Mouse (Mus musculus) kidney, postnatal 10 days (tissue): ENCODE measurements at regions not wholly inside any gene's neighbourhood (a gene's known extent, or its start where the extent isn't known, plus 50 kb on each side); places are given as distances from the start of the nearest gene placed in this dataset.
"Not testable (repeated sequence)": the region's sequence is repeated elsewhere in the genome, so short reads cannot be mapped to it uniquely, and the experiment has no call there.

Experiments
- DNase-seq: peaks from one replicate; pipeline ENCODE4 v3.0.0; 2021; ENCODE audit warnings: mixed read lengths

DNA sequence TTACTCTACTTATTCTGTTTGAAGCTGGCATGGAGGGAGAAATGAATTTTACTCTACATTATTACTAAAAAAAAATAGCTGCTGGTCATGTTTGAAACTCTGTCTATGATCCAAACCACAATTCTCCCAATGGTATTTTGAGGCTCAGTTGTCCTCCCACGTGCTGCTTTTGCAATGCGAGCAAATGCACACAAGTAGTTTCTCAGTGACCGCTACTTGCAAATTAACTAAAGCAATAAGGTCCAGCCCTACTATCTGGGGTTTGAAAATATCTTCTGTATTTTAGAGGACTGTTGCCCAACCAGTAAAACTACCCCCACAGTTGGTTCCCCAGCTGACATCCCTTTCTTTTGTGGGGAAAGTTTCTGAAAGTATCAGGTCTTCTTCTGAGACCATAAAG lies 276.0 kb downstream of the Cetn3 start:
- no peak for DNase-seq

DNA sequence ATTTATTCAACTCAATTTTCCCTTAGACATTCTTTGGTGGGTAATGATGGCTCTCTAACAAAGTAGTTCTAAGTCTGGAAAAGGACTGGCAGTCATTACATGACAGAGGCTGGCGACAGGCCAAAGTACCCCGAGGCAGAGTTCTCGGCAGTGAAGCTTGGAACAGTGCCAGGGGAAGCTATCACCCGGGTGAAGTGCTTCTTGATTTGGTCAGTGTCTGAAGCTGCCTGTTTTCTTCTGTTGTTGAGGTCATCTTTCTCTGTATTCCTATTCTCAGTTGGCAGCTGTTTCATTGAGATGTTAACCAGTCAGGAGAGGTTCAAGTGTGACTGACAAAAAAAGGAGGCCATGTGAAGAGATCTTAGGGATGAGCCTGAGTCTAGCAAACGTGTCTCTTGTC lies 276.6 kb downstream of the Cetn3 start:
- DNase-seq = peak; percentile 71

DNA sequence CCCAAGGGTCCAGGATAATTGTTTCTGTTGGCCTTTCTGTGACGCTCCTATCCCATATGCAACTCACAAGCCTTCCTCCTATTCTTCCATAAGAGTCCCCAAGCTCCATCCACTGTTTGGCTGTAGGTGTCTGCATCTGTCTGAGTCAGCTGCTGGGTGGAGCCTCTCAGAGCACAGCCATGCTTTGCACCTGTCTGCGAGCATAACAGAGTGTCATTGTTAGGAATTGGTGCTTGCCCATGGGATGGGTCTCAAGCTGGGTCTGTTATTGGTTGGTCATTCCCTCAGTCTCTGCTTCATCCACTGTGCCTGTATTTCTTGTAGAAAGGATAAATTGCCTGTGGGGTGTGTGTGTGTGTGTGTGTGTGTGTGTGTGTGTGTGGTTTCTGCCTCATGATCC lies 281.0 kb downstream of the Cetn3 start:
- not testable (repeated sequence) for DNase-seq

DNA sequence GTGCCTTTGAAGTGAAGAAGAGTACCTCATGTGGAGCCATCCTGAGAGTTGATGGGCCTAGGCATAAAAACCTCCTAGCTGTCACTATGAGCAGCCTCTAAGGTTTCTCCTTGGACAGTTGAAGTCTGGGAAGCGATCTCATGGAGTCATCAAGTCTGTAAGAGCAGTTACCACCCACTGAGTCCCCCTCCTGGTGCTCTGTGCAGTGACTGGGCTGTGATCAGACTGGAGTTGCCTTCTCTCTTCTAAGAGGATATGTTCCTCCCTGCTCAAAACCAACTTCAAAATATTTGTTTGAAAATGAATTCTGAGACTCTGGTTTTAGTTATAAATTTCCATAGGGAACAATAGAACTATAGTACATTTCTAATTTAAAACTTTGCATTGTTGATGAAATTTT lies 283.3 kb downstream of the Cetn3 start:
- no peak for DNase-seq

DNA sequence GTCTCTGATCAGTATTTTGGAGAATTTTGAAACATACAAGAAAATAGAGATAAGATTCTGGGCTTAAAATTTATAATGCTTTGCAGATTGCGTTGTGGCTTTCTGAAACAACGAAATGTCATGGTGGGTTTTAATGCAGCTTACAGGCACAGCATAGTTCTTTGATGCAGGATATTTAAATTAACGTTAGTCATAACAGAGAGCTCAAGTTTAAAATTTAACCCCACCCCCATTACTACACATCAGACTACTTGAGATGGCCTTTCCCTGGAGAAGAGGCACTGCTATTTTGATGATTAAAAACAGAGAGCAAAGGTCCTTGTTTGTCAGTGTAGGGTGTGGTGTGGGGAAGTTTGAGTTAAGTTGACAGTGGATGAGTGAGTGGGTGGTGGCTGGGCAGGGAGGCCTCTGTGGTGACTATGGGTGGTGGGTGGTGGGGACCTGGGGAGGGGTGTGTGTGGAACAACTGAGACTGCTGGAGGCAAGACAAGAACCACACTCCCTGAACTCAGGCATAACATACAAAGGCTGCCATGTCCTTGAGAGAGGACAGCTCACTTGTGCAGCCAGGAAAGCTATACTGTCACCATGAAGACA lies 283.9 kb downstream of the Cetn3 start:
- DNase-seq = no peak

DNA sequence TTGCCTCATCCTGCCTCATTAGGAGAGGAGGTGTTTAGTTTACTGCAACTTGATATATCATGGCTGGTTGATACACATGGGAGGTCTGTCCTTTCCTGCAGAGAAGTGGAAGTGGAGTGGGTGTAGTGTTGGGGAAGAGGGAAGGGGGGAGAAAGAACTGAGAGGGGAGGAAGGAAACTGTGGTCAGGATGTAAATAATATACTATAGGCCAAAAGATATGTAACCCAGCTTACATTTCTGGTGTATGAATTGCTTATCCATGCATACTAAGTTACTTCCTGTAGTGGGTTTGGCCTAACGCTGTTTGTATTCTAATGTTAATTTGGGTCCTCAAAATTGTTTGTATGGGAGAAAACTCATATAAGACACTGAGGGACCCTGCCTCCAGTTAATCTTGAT lies 289.6 kb downstream of the Cetn3 start:
- no peak for DNase-seq

DNA sequence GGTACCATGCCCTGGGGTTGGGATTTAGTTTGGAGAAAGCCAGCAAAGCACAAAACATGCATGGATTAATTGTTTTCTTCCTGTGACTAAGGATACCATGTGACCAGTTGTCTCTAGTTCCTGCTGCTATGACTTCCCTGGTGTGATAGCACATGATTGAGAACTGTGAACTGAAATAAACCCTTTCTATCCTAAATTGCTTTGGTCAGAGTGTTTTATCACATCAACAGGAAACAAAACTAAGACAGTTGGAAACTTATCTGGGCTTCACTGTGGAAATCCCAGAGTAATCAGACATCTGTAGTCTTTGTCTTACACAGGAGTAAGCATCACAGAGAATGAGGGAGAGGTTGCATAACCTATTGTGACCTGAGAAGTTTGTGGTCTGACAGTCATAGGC lies 290.5 kb downstream of the Cetn3 start:
- no peak for DNase-seq

DNA sequence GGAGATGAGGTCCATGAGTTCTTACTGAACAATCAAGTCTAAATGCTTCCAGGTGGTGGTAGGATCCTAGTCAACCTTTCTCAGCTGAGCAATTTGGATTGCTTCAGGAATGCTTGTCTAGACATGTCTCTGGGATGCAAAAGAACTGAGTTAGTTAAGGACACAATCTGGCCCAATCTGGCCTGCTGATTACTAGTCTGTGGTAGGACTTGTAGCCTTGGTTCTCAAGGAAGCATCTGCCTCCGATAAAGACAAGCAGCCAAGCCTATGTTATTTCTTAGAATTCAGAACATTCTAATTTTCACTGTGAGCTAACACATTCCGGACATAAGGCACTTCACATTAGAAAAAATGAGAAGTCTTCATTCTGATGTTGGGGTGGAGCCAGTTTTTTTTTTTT lies 298.5 kb downstream of the Cetn3 start:
- DNase-seq = no peak

DNA sequence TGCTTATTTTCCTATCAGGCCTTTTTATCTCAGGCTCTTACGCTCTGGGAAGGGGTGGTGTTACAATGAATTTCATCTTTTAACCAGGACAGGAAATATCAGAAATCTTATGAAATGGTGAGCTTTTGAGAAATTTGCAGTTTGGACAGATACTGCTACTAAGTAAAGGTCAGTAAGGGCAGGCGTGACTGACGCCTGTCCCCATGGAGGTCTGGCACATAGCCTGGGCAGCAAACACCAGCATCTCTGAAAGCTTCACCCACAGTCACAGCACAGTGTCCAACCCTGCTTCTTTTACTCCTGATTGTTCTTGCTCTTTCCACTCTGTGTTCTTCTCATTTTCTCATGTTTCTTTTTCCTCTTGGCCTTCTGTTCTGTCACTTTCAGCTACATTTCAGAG lies 304.8 kb downstream of the Cetn3 start:
- DNase-seq = no peak

DNA sequence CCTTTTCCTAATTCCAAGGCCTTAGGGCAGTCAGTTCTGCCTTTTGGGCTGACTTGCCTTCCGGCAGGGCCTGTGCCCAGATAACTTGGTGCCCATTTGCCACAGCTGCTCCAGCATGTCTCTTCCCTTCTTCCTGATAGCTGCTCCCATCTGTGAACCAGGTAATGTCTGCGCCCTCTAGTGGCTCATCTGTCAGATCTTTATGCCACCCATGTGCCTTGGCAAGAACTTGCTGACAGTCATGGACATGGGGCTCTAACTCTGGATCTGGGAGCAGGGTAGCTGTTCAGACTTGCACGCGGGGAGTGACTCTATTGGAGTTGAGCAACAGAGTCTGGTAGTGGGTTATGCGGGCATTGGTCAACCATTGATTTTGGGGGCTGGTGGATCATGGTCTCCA lies 309.3 kb downstream of the Cetn3 start:
- peak; percentile 39 for DNase-seq

DNA sequence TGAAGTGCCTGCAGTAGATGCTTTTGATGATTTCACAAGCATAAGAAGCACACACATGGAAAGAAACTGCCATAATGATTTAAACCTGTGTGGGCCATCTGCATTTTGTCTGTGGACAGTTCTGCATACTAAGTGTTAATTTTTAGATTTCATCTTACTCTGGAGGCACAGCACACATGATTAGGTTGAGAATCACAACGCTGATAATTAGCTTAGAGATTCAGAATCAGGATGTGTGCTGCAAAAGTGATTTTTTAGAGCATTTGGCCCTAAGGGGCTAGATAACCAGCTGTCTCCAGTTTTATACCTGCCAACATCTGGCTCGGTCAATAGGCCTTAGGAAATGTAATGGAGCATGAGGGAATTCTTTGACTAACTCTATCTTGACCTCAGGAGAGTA lies 323.2 kb downstream of the Cetn3 start:
- no peak for DNase-seq

DNA sequence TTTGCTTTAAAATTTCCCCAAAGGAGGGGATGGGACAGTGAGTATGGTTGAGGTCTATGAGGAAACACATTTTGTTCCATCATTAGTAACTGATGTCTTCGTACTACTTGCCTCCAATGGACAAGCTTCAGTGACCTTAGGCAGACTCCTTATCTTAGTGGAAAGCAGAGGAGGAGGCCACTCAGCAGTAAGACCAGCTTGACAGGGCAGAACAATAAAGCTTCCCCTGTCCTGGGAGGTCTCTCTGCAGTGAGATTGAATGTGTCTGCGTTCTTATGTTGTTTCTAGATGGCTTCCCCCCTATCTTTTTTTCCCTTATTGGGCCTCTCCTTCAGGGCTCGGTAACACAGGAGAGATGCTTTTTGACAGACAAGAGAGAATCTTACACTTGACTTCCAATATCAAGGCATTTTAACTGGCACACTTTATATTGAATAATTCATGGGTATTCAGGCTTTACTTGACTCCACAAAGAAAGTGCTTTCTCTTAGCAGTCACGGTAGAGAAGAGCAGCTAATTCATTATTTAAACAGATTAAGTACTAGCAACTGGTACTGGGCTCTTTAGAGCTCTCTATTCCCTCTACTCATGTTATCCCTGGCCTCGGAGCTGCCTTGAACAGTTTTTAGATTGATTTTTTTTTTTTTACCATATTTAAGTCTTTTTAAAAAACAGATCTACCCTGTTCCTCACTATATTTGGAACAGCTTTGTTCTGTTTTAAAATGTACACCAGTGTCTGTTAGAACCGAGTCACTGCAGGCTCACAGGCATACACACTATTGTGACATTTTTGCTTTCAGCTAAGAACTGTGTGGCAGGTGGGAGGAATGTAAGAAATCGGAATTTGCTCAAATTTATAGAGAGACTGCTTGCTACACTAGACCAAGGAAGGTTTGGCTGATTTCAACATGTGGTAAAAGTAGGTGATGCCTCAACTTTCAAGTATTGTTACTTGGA lies 347.2 kb downstream of the Cetn3 start:
- no peak for DNase-seq
